Mouse (Mus musculus) testis, adult 2 months (tissue): ENCODE measurements around the gene 1700001O22Rik. TPM values are rescaled to one million over a fixed set of nuclear protein-coding genes. Genes with fewer than 3 reads are reported as not detected.
A peak's percentile ranks its signal among the peaks of the same experiment; 100 is the strongest.

Source experiments
- H3K27ac ChIP-seq: fragments of 200-500 bp; 2 replicates; pipeline ENCODE4 v1.5.1; 2012; ENCODE audit warnings: low read depth, low read length; ENCODE audit not compliant: control insufficient read depth, insufficient read depth
- H3K27me3 ChIP-seq: fragments of 200-500 bp; 2 replicates; pipeline ENCODE4 v1.6.1; 2012; ENCODE audit warnings: mild to moderate bottlenecking, low read length, moderate library complexity; ENCODE audit not compliant: control insufficient read depth, insufficient read depth
- H3K36me3 ChIP-seq: fragments of 200-500 bp; 2 replicates; pipeline ENCODE4 v1.6.1; 2012; ENCODE audit warnings: mild to moderate bottlenecking, low read length; ENCODE audit not compliant: control insufficient read depth, insufficient read depth
- H3K4me1 ChIP-seq: fragments of 200-500 bp; 2 replicates; pipeline ENCODE4 v1.6.1; 2012; ENCODE audit warnings: low read length; ENCODE audit not compliant: control insufficient read depth, insufficient read depth
- H3K4me3 ChIP-seq: fragments of 200-500 bp; 2 replicates; pipeline ENCODE4 v1.5.1; 2012; ENCODE audit warnings: low read depth, mild to moderate bottlenecking, low read length, moderate library complexity, mixed read lengths; ENCODE audit not compliant: control insufficient read depth
- CTCF ChIP-seq: fragments of 200-500 bp; IDR thresholded peaks from 2 replicates; pipeline ENCODE4 v1.5.1; 2012; ENCODE audit warnings: low read depth, mild to moderate bottlenecking, inconsistent platforms, low read length, moderate library complexity; ENCODE audit not compliant: control insufficient read depth, insufficient read depth, insufficient replicate concordance
- POLR2A ChIP-seq: fragments of 200-500 bp; IDR thresholded peaks from 2 replicates; pipeline ENCODE4 v1.6.1; 2012; ENCODE audit warnings: low read depth, mild to moderate bottlenecking, inconsistent platforms, low read length, moderate library complexity; ENCODE audit not compliant: control insufficient read depth
- polyA plus RNA-seq: library from polyadenylated mRNA; depleted of rRNA; stranded (reverse); fragments of >200 nt; gene quantifications from 2 replicates; pipeline ENCODE4 v1.2.3, GENCODE M21; 2012

1700001O22Rik gene
- polyA plus RNA-seq, 1 experiment = 905 TPM

GRCm38 (mm10) chr2:30775955-30776354 is 27.5 kb downstream of the 1700001O22Rik start:
- H3K4me3 ChIP-seq = no peak overlapping the region
- no peaks in the 10 kb centered on the region for H3K27me3 ChIP-seq
- no peak overlapping the region for H3K27ac ChIP-seq
- peaks cover 11% of the 10 kb centered on the region for H3K4me1 ChIP-seq
- H3K36me3 ChIP-seq = no peaks in the 10 kb centered on the region
- TF ChIP-seq CTCF = no peak
- no peak for TF ChIP-seq POLR2A

GRCm38 (mm10) chr2:30773313-30774005 is 30.0 kb downstream of the 1700001O22Rik start:
- Histone ChIP-seq H3K27ac (peak overlapping the region; percentile 37; the same call in 1 of the 2 replicates), H3K4me1 (peaks cover 9% of the 10 kb centered on the region), H3K27me3 (no peaks in the 10 kb centered on the region), H3K4me3 (no peak overlapping the region), H3K36me3 (no peaks in the 10 kb centered on the region)
- TF ChIP-seq POLR2A = no peak
- TF ChIP-seq CTCF = no peak

- no peak overlapping the region for H3K4me3 ChIP-seq
- peak overlapping the region; percentile 59; the same call in 1 of the 2 replicates for H3K27ac ChIP-seq
- no peak for TF ChIP-seq CTCF
- no peak for TF ChIP-seq POLR2A
- peaks cover 9% of the 10 kb centered on the region for H3K4me1 ChIP-seq
- no peaks in the 10 kb centered on the region for H3K36me3 ChIP-seq
- H3K27me3 ChIP-seq = no peaks in the 10 kb centered on the region
Measured at GRCm38 (mm10) chr2:30772581-30773312, 30.7 kb downstream of the 1700001O22Rik start.

- peak overlapping the region; percentile 88 for H3K27ac ChIP-seq
- TF ChIP-seq CTCF (no peak), POLR2A (peak; percentile 28; the same call in 1 of the 2 replicates)
- peak overlapping the region; percentile 38 for H3K4me3 ChIP-seq
- no peaks in the 10 kb centered on the region for H3K27me3 ChIP-seq
- H3K36me3 ChIP-seq = no peaks in the 10 kb centered on the region
- H3K4me1 ChIP-seq = peaks cover 9% of the 10 kb centered on the region
Measured at GRCm38 (mm10) chr2:30771806-30772460, 31.5 kb downstream of the 1700001O22Rik start.

GRCm38 (mm10) chr2:30771368-30771805 is 32.1 kb downstream of the 1700001O22Rik start:
- Histone ChIP-seq H3K36me3 (no peaks in the 10 kb centered on the region), H3K4me3 (peak overlapping the region; percentile 38), H3K27ac (peak overlapping the region; percentile 88), H3K4me1 (peaks cover 9% of the 10 kb centered on the region), H3K27me3 (no peaks in the 10 kb centered on the region)
- TF ChIP-seq POLR2A (no peak), CTCF (no peak)

- Histone ChIP-seq H3K27me3 (no peaks in the 10 kb centered on the region), H3K27ac (no peak overlapping the region), H3K36me3 (no peaks in the 10 kb centered on the region), H3K4me1 (peaks cover 9% of the 10 kb centered on the region), H3K4me3 (no peak overlapping the region)
- TF ChIP-seq POLR2A (no peak), CTCF (no peak)
Measured at GRCm38 (mm10) chr2:30769187-30769586, 34.3 kb downstream of the 1700001O22Rik start.

GRCm38 (mm10) chr2:30768529-30768928 is 34.9 kb downstream of the 1700001O22Rik start:
- H3K36me3 ChIP-seq = no peaks in the 10 kb centered on the region
- peaks cover 9% of the 10 kb centered on the region for H3K4me1 ChIP-seq
- no peak overlapping the region for H3K27ac ChIP-seq
- TF ChIP-seq POLR2A = no peak
- TF ChIP-seq CTCF = no peak
- H3K27me3 ChIP-seq = no peaks in the 10 kb centered on the region
- no peak overlapping the region for H3K4me3 ChIP-seq
